11 mouse cellular contexts compared by ENCODE assay signal in the genomic region with DNA sequence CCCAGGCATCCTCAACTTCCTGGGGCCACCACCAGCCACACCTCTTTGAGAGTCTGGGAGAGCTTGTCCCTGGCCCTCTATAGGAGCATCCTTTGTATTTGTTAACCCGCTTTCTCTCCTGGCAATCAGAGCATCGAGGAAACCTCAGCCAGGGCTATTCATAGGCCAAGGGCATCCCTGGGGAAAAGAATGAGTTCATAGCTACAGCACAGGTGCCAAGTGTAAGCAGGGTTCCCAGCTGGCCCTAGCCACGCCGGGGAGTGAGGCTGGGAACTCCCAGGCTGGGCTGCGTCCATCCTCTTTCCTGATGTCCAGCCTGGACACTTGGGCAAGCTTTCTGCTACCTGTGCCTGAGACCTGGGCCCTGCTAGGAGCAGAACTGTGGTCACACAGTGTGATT.
DNase-seq lines count a peak whose midpoint lies in the region; ATAC-seq lines count a peak whose summit lies in the region.
"Had no signal": no experiment of that assay in that cellular context is flagged by ENCODE, and none has a peak within 500 bp of the region (broad histone marks: within the 10 kb centered on the region; RNA-seq: fewer than 3 reads in every experiment).

No protein-coding gene starts in this region.

- no peaks in the 10 kb centered on the region for H3K36me3 ChIP-seq in forebrain, embryonic 14.5 days (ENCODE audit: control insufficient read depth, insufficient read depth, low read length)
- no peaks in the 10 kb centered on the region for H3K36me3 ChIP-seq in forebrain, embryonic 10.5 days (replicated peaks)
- H3K36me3 ChIP-seq in liver, embryonic 12.5 days = no peaks in the 10 kb centered on the region
- H3K36me3 ChIP-seq: heart, embryonic 15.5 days had no signal

- no peak overlapping the region for H3K4me2 ChIP-seq in forebrain, embryonic 14.5 days (ENCODE audit: low read length)
- no peak overlapping the region for H3K4me2 ChIP-seq in liver, embryonic 12.5 days
- H3K4me2 ChIP-seq: heart, embryonic 15.5 days had no signal

- 47% methylated on average over 5 of the region's 5 CpGs for WGBS in forebrain, embryonic 14.5 days
- 67% methylated on average over 5 of the region's 5 CpGs for WGBS in forebrain, embryonic 10.5 days
- WGBS in liver, embryonic 12.5 days (ENCODE audit: insufficient replicate concordance) = 73% methylated on average over 5 of the region's 5 CpGs

- H3K27ac ChIP-seq in forebrain, embryonic 14.5 days (ENCODE audit: low read depth, low read length) = no peak overlapping the region
- no peak overlapping the region for H3K27ac ChIP-seq in forebrain, embryonic 10.5 days
- no peak overlapping the region for H3K27ac ChIP-seq in liver, embryonic 12.5 days
- H3K27ac ChIP-seq: heart, embryonic 15.5 days had no signal

- H3K27me3 ChIP-seq in forebrain, embryonic 14.5 days (replicated peaks; ENCODE audit: control insufficient read depth, insufficient read depth, low read length) = no peaks in the 10 kb centered on the region
- no peaks in the 10 kb centered on the region for H3K27me3 ChIP-seq in forebrain, embryonic 10.5 days (ENCODE audit: poor library complexity, severe bottlenecking)
- H3K27me3 ChIP-seq in liver, embryonic 12.5 days (replicated peaks) = no peaks in the 10 kb centered on the region

- peak; percentile 18 for DNase-seq in forebrain, embryonic 14.5 days (ENCODE audit: low spot score)
- DNase-seq in forebrain, embryonic 10.5 days (ENCODE audit: extremely low spot score, low spot score) = no peak
- DNase-seq in retina, embryonic 14.5 days (ENCODE audit: low spot score) = peak; percentile 31
- no peak for DNase-seq in retina, postnatal 1 day
- DNase-seq in gastrocnemius, postnatal 10 days = peak; percentile 20
- no peak for DNase-seq in urinary bladder, postnatal 10 days (ENCODE audit: low spot score)
- DNase-seq: kidney, postnatal 10 days; lung, adult 2 months had no signal

- H3K4me1 ChIP-seq in forebrain, embryonic 14.5 days (ENCODE audit: control insufficient read depth, insufficient read depth, low read length) = peaks cover 2% of the 10 kb centered on the region; the same call in 1 of the 2 replicates
- H3K4me1 ChIP-seq in forebrain, embryonic 10.5 days = peaks cover 14% of the 10 kb centered on the region
- no peaks in the 10 kb centered on the region for H3K4me1 ChIP-seq in liver, embryonic 12.5 days
- H3K4me1 ChIP-seq: heart, embryonic 15.5 days had no signal

- H3K9ac ChIP-seq in forebrain, embryonic 14.5 days (ENCODE audit: low read length) = no peak overlapping the region
- H3K9ac ChIP-seq in liver, embryonic 12.5 days = no peak overlapping the region
- H3K9ac ChIP-seq: heart, embryonic 15.5 days had no signal

- H3K4me3 ChIP-seq in forebrain, embryonic 14.5 days (ENCODE audit: low read depth, low read length) = no peak overlapping the region
- H3K4me3 ChIP-seq in forebrain, embryonic 10.5 days = no peak overlapping the region
- H3K4me3 ChIP-seq in liver, embryonic 12.5 days = no peak overlapping the region
- H3K4me3 ChIP-seq: heart, embryonic 15.5 days had no signal

- no peak for ATAC-seq in forebrain, embryonic 14.5 days
- no peak for ATAC-seq in liver, embryonic 12.5 days
- no peak for ATAC-seq in CD4-positive, CD25-positive, alpha-beta regulatory T cell, adult 4 months

- no peaks in the 10 kb centered on the region for H3K9me3 ChIP-seq in forebrain, embryonic 14.5 days (replicated peaks; ENCODE audit: control insufficient read depth, low read length)
- no peaks in the 10 kb centered on the region for H3K9me3 ChIP-seq in forebrain, embryonic 10.5 days
- H3K9me3 ChIP-seq in liver, embryonic 12.5 days (replicated peaks) = no peaks in the 10 kb centered on the region
- H3K9me3 ChIP-seq: heart, embryonic 15.5 days had no signal

Comparison
In these comparisons a context has a peak if more than half of its experiments do, and no peak if none do; other contexts are left out.
1. DNase-seq: peak in forebrain, embryonic 14.5 days (single experiment), retina, embryonic 14.5 days (single experiment) and gastrocnemius, postnatal 10 days (single experiment); none in forebrain, embryonic 10.5 days (single experiment), retina, postnatal 1 day (single experiment) and urinary bladder, postnatal 10 days (single experiment).